Mouse (Mus musculus): Measurements from ENCODE around the gene Phactr1. TPM values are rescaled to one million over a fixed set of nuclear protein-coding genes. Genes with fewer than 3 reads are reported as not detected.

Gene Phactr1
- polyA plus RNA-seq, 1 experiment from 2014 or later = 5.2 TPM

DNA sequence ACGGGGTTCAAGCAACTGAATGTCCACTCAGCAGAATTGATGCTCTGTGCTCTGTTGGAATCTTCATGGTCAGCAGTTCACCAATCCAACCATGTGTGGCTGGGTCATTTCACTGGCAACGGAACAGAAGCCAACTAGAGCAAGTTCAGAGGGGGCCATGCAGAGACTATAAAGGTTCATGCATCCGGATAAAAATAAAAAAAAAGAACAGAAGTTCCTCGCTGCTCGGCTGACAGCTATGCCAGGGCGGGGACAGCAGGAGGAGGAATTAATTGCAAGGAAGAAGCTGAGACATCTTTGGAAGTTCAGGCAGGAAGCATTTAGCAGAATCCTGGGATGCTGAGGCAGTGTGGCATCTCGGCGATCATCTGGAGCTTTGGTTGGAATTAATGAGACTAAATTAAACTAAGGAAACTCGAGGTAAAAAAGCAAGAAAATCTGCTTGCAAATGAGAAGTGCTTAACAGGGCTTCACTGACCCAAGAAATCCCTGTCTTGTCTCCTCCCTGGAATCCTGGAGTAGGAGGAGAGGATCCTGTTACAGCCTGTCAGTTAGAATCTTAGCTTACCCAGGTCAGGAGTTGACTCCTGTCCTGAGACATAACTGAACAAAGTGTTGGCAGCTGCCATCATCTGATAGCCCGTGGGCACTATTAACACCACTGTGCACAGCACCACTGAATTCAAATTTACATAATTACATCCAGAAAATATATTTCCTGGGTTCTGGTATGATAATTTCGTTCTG, 77.4 kb downstream of the Phactr1 start:
- no peaks in the 10 kb centered on the region for H3K36me3 ChIP-seq (ENCODE audit: insufficient read depth)
- H3K27me3 ChIP-seq (ENCODE audit: insufficient read depth, low read length) = no peaks in the 10 kb centered on the region
- no peak overlapping the region for H3K9ac ChIP-seq
- no peak overlapping the region for H3K4me2 ChIP-seq
- WGBS = 32% methylated on average over 11 of the region's 11 CpGs
- no peaks in the 10 kb centered on the region for H3K9me3 ChIP-seq (ENCODE audit: low read depth, low read length)
- H3K4me3 ChIP-seq (ENCODE audit: low read depth, low read length) = no peak overlapping the region
- H3K27ac ChIP-seq (ENCODE audit: low read depth) = no peak overlapping the region
- TF ChIP-seq CTCF (IDR thresholded peaks at IDR 0.05; ENCODE audit: low read depth) = no peak
- ATAC-seq (ENCODE audit: insufficient read depth) = no peak
- no peak for DNase-seq
- H3K4me1 ChIP-seq (ENCODE audit: insufficient read depth) = no peaks in the 10 kb centered on the region

DNA sequence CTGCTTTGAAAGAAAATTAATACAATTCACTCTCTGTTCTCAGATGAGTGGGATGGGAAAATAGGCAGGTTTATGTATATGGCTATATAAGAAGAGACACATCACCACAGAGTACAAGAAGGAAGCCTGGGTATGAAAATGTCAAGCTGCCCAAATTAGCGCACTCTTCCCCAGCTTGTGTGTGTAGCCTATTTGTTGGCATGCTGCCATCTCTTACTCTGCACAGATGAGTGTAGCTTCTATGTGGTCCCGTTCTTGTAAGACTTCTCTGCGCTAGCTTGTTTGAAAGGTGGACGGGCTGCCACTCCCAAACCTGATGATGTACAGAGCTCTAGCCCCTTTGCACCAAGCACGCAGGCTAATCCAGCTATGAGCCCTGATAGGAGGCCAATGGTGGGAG, 78.7 kb downstream of the Phactr1 start:
- 62% methylated on average over 5 of the region's 5 CpGs for WGBS
- no peak for TF ChIP-seq CTCF (IDR thresholded peaks at IDR 0.05; ENCODE audit: low read depth)
- peak; percentile 57 for DNase-seq

DNA sequence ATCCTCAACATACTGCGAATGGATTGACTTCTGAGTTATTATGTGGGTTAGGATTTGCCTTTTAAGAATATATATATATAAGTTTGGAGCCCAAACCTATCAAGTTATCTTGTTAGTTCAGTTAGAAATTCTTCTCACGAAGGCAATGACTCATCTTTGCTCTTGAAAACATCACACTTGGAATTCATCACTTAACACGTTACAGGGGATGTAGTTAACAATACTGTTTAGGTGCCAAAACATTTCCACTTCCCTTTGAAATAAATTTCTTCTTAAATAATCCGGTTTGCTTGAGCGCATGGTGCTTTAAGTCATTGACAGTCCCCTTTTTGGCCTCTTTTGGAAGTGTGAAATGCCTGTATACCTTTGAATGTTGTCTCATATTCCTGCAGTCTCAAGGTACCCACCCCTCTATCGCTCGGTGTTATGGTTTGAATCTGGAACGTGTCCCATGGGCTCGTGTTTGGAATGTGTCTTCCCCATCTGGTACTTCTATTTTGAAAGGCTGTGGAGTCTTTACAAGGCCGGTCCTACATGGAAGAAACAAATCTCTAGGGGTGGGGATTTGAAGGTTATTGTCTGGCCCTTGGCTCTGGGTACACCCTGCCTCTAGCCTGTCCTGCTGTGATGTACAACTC, 80.6 kb downstream of the Phactr1 start:
- H3K4me2 ChIP-seq = no peak overlapping the region
- TF ChIP-seq CTCF (IDR thresholded peaks at IDR 0.05; ENCODE audit: low read depth) = no peak

More for the DNA sequence above, 78.7 kb downstream of the Phactr1 start:
- Histone ChIP-seq H3K36me3 (ENCODE audit: insufficient read depth) (no peaks in the 10 kb centered on the region), H3K27me3 (ENCODE audit: insufficient read depth, low read length) (no peaks in the 10 kb centered on the region), H3K4me1 (ENCODE audit: insufficient read depth) (no peaks in the 10 kb centered on the region), H3K9me3 (ENCODE audit: low read depth, low read length) (no peaks in the 10 kb centered on the region), H3K4me2 (no peak overlapping the region), H3K9ac (no peak overlapping the region), H3K27ac (ENCODE audit: low read depth) (no peak overlapping the region), H3K4me3 (ENCODE audit: low read depth, low read length) (no peak overlapping the region)
- ATAC-seq (ENCODE audit: insufficient read depth) = no peak

GRCm38 (mm10) chr13:42772314-42772713, 91.9 kb downstream of the Phactr1 start:
- Histone ChIP-seq H3K9ac (no peak overlapping the region), H3K27me3 (ENCODE audit: insufficient read depth, low read length) (no peaks in the 10 kb centered on the region), H3K36me3 (ENCODE audit: insufficient read depth) (no peaks in the 10 kb centered on the region), H3K9me3 (ENCODE audit: low read depth, low read length) (no peaks in the 10 kb centered on the region), H3K4me3 (ENCODE audit: low read depth, low read length) (no peak overlapping the region), H3K4me2 (no peak overlapping the region), H3K27ac (ENCODE audit: low read depth) (no peak overlapping the region), H3K4me1 (ENCODE audit: insufficient read depth) (no peaks in the 10 kb centered on the region; the same call in 1 of the 2 replicates)
- 70% methylated on average over 6 of the region's 6 CpGs for WGBS
- ATAC-seq (ENCODE audit: insufficient read depth) (no peak), DNase-seq (no peak)
- TF ChIP-seq CTCF (IDR thresholded peaks at IDR 0.05; ENCODE audit: low read depth) = no peak

More for the DNA sequence above, 80.6 kb downstream of the Phactr1 start:
- no peak for DNase-seq
- H3K27me3 ChIP-seq (ENCODE audit: insufficient read depth, low read length) = no peaks in the 10 kb centered on the region
- H3K27ac ChIP-seq (ENCODE audit: low read depth) = no peak overlapping the region
- ATAC-seq (ENCODE audit: insufficient read depth) = no peak
- H3K4me3 ChIP-seq (ENCODE audit: low read depth, low read length) = no peak overlapping the region
- H3K9ac ChIP-seq = no peak overlapping the region
- no peaks in the 10 kb centered on the region for H3K36me3 ChIP-seq (ENCODE audit: insufficient read depth)
- WGBS = 69% methylated on average over 10 of the region's 10 CpGs
- H3K9me3 ChIP-seq (ENCODE audit: low read depth, low read length) = no peaks in the 10 kb centered on the region
- no peaks in the 10 kb centered on the region for H3K4me1 ChIP-seq (ENCODE audit: insufficient read depth)

DNA sequence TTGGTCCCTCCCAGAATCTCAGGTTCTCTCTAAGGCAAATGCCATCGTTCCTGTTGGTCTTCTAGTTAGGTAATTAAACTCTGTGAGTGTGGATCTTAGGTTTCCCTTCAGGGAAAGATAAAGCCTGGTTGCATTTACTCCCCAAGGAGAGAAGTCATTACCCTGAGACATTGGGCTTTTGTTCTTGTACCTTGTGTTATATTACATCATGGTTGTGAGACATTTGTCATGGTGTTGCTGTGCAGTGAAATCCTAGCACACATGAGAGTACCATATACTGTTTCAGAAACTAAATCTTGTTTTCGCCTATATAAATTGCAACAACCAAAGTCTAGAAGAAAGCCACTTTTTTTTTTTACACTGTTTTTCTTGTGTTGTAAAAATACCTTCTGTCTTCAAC, 93.6 kb downstream of the Phactr1 start:
- no peak for ATAC-seq (ENCODE audit: insufficient read depth)
- Histone ChIP-seq H3K9ac (no peak overlapping the region), H3K36me3 (ENCODE audit: insufficient read depth) (no peaks in the 10 kb centered on the region), H3K4me2 (no peak overlapping the region), H3K9me3 (ENCODE audit: low read depth, low read length) (no peaks in the 10 kb centered on the region), H3K27me3 (ENCODE audit: insufficient read depth, low read length) (no peaks in the 10 kb centered on the region), H3K4me3 (ENCODE audit: low read depth, low read length) (no peak overlapping the region), H3K27ac (ENCODE audit: low read depth) (no peak overlapping the region), H3K4me1 (ENCODE audit: insufficient read depth) (no peaks in the 10 kb centered on the region; the same call in 1 of the 2 replicates)
- 72% methylated on average over 2 of the region's 2 CpGs for WGBS
- TF ChIP-seq CTCF (IDR thresholded peaks at IDR 0.05; ENCODE audit: low read depth) = no peak
- DNase-seq = no peak

DNA sequence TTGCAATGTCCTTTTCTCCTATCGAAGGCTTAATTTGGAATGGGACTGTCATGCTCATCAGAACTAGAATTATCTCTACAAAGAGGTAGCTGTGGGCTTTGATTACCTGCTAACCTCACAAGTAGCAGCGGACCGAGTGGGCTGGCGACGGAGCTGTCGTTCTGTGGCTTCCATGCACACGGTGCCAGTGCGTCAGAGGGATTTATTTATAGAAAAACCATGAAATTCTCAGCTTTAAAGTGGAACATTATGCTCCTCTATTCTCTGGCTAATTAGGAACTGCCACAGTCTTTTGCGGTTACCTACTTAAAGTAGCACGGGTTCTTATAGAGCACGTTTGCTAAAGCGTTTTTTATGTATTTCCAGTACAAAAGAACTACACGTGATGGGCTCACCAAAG, 101.7 kb downstream of the Phactr1 start:
- H3K4me1 ChIP-seq (ENCODE audit: insufficient read depth) = no peaks in the 10 kb centered on the region
- H3K27ac ChIP-seq (ENCODE audit: low read depth) = no peak overlapping the region
- TF ChIP-seq CTCF (IDR thresholded peaks at IDR 0.05; ENCODE audit: low read depth) = no peak
- no peak overlapping the region for H3K4me3 ChIP-seq (ENCODE audit: low read depth, low read length)
- no peak overlapping the region for H3K9ac ChIP-seq
- H3K4me2 ChIP-seq = no peak overlapping the region
- H3K27me3 ChIP-seq (ENCODE audit: insufficient read depth, low read length) = no peaks in the 10 kb centered on the region
- H3K9me3 ChIP-seq (ENCODE audit: low read depth, low read length) = no peaks in the 10 kb centered on the region
- no peaks in the 10 kb centered on the region for H3K36me3 ChIP-seq (ENCODE audit: insufficient read depth)
- ATAC-seq (ENCODE audit: insufficient read depth) (no peak), DNase-seq (no peak)
- whole genome bisulfite sequencing = 79% methylated on average over 13 of the region's 13 CpGs

GRCm38 (mm10) chr13:42789221-42789620, 108.8 kb downstream of the Phactr1 start:
- no peak overlapping the region for H3K4me3 ChIP-seq (ENCODE audit: low read depth, low read length)
- H3K4me1 ChIP-seq (ENCODE audit: insufficient read depth) = no peaks in the 10 kb centered on the region
- no peaks in the 10 kb centered on the region for H3K36me3 ChIP-seq (ENCODE audit: insufficient read depth)
- DNase-seq = no peak
- H3K9ac ChIP-seq = no peak overlapping the region
- no peaks in the 10 kb centered on the region for H3K27me3 ChIP-seq (ENCODE audit: insufficient read depth, low read length)
- H3K27ac ChIP-seq (ENCODE audit: low read depth) = no peak overlapping the region
- whole genome bisulfite sequencing = 88% methylated on average over 13 of the region's 13 CpGs
- no peak overlapping the region for H3K4me2 ChIP-seq
- no peak for ATAC-seq (ENCODE audit: insufficient read depth)
- peak; percentile 20; the same call in 1 of the 2 replicates for TF ChIP-seq CTCF (IDR thresholded peaks at IDR 0.05; ENCODE audit: low read depth)
- H3K9me3 ChIP-seq (ENCODE audit: low read depth, low read length) = no peaks in the 10 kb centered on the region

Measured in lung, embryonic 14.5 days (tissue).